Mouse (Mus musculus) hindbrain, embryonic 14.5 days (tissue): ENCODE measurements around the gene Gmppb. TPM values are rescaled to one million over a fixed set of nuclear protein-coding genes. Genes with fewer than 3 reads are reported as not detected.
"Not testable (repeated sequence)": the region's sequence is repeated elsewhere in the genome, so short reads cannot be mapped to it uniquely, and the experiment has no call there.

Experiments
- ATAC-seq: fragments of 200-750 bp; cut with Nextera tagmentation; 2 replicates; pipeline ENCODE4 v1.8.0; 2017; ENCODE audit warnings: moderate number of reproducible peaks, mild to moderate bottlenecking, moderate TSS enrichment, moderate library complexity; ENCODE audit not compliant: low FRiP score
- DNase-seq: peaks from one replicate; pipeline ENCODE4 v3.0.0-alpha.2; 2015; ENCODE audit warnings: low spot score
- H3K27ac ChIP-seq: fragments of 300-500 bp; sonication (generic); 2 replicates; pipeline ENCODE4 v1.5.1; 2014; ENCODE audit warnings: mild to moderate bottlenecking, moderate library complexity
- H3K27me3 ChIP-seq: fragments of 300-500 bp; sonication (generic); 2 replicates; pipeline ENCODE4 v1.6.1; 2014; ENCODE audit warnings: mild to moderate bottlenecking, low read length, mixed read lengths; ENCODE audit not compliant: control insufficient read depth, insufficient read depth
- H3K36me3 ChIP-seq: fragments of 300-500 bp; sonication (generic); replicated peaks from 2 replicates; pipeline ENCODE4 v1.6.1; 2014; ENCODE audit not compliant: control insufficient read depth, insufficient read depth
- H3K4me1 ChIP-seq: fragments of 300-500 bp; sonication (generic); replicated peaks from 2 replicates; pipeline ENCODE4 v1.6.1; 2014; ENCODE audit warnings: antibody characterized with exemption, low read length, mixed read lengths; ENCODE audit not compliant: control insufficient read depth, insufficient read depth
- H3K4me2 ChIP-seq: fragments of 300-500 bp; sonication (generic); replicated peaks from 2 replicates; pipeline ENCODE4 v1.6.1; 2014; ENCODE audit warnings: mild to moderate bottlenecking, moderate library complexity
- H3K4me3 ChIP-seq: fragments of 300-500 bp; sonication (generic); replicated peaks from 2 replicates; pipeline ENCODE4 v1.5.1; 2014; ENCODE audit warnings: mild to moderate bottlenecking, low read length
- H3K9ac ChIP-seq: fragments of 300-500 bp; sonication (generic); 2 replicates; pipeline ENCODE4 v1.6.1; 2014
- H3K9me3 ChIP-seq: fragments of 300-500 bp; sonication (generic); 2 replicates; pipeline ENCODE4 v1.6.1; 2016; ENCODE audit warnings: low read length; ENCODE audit not compliant: control insufficient read depth
- WGBS: fragments of 180-500 bp; shearing (Covaris S2); extraction: QIAGEN DNeasy Blood & Tissue Kit; methylation state at CpG from one replicate; pipeline ENCODE4 v1.1.7; 2014; 5-methylcytosine and 5-hydroxymethylcytosine counted together
- polyA plus RNA-seq: library from polyadenylated mRNA; unstranded; fragments of >200 nt; fragmentation: Nextera tagmentation; extraction: Ambion mirVana; gene quantifications from 2 replicates; pipeline ENCODE4 v1.2.1, GENCODE M21; 2014

The Gmppb gene
- polyA plus RNA-seq, result 17.7 and 18.2 TPM in 2 replicates

DNA sequence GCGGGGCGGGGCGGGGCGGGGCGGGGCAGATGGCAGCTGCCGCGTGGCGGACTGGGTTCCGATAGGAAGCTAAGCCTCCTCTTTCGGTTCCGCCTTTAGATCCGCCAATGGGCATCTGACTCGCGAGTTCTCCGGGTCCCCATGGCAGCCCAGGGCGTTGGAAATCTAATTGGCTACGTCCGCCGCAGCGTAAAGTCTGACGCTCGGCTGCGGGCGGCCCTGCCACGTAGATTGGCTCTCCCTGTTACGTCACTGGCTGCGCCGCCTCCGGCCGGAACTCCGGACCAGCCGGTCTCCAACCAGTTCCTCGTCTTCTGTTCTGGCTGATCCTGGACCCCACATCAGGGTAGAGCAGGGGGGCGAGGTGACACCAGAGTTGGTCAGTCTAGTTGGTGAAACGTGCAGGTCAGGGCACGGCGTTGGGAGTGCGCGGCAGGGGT is at the start of gene Gmppb:
Gmppb (plus strand) TSS at position 227 of the 440 bp plus-strand sequence.
- H3K4me3 ChIP-seq, result peak within 1 kb of the TSS; percentile 57
- peaks cover 13% of the 10 kb centered on the region for H3K4me1 ChIP-seq
- peak within 1 kb of the TSS; percentile 68 for H3K27ac ChIP-seq
- peak within 1 kb of the TSS; percentile 80 for H3K4me2 ChIP-seq
- no peaks in the 10 kb centered on the region for H3K27me3 ChIP-seq
- H3K36me3 ChIP-seq, result peaks cover 51% of the 10 kb centered on the region
- peak within 1 kb of the TSS; percentile 72 for H3K9ac ChIP-seq
- ATAC-seq (peak; percentile 96), DNase-seq (peak; percentile 98)
- H3K9me3 ChIP-seq, result no peaks in the 10 kb centered on the region
- WGBS, result under 1% methylated on average over 39 of the region's 39 CpGs

DNA sequence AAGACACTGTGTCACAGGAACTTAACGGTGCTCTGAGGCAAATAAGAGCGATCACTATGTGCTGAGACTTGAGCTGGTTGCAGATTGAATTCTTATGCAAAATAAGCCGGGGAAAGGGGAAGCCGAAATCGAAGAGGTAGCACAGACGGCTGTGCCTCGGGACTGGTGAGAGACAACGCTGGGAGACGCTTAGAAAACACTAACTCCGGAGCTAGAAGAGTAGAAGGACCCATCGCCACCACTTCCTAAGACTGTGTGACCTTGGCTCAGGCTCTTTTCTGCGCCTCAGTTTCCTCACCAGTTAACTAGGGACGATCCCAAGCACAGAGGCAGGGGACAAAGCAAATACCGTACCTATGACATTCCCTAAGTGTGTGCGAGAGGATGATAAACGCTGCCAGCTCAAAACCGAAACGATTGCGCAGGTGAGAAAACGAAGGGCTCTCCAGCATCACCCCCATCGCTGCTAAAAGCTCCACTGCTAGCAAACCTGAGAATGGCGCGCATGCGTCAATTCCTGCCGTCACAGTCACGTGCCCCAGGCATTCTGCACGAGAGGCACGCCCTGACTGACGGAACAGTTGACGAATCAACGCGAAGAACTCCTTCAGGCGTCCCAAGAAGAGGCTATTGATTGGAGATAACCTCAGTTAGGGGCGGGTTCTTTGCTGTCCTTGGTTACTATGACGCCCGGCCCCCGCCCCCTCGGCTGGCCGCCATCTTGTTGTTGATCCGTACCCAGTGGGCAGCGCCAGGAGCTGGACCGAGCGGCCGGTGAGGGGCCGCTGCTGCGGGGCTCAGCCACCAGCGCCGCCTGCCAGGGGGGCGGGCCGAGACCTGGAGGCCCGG is 46.9 kb upstream of the Gmppb start, which contains the start of gene Ip6k1:
Ip6k1 (plus strand) TSS at position 580 of the 849 bp plus-strand sequence.
- Histone ChIP-seq H3K36me3 (no peaks in the 10 kb centered on the region), H3K27ac (peak within 1 kb of the TSS; percentile 97), H3K4me1 (peaks cover 18% of the 10 kb centered on the region), H3K4me2 (peak within 1 kb of the TSS; percentile 78), H3K27me3 (no peaks in the 10 kb centered on the region), H3K9me3 (no peaks in the 10 kb centered on the region), H3K4me3 (peak within 1 kb of the TSS; percentile 97), H3K9ac (peak within 1 kb of the TSS; percentile 95)
- WGBS, result under 1% methylated on average over 51 of the region's 51 CpGs
- ATAC-seq (peak; percentile 99), DNase-seq (peak; percentile 100)

DNA sequence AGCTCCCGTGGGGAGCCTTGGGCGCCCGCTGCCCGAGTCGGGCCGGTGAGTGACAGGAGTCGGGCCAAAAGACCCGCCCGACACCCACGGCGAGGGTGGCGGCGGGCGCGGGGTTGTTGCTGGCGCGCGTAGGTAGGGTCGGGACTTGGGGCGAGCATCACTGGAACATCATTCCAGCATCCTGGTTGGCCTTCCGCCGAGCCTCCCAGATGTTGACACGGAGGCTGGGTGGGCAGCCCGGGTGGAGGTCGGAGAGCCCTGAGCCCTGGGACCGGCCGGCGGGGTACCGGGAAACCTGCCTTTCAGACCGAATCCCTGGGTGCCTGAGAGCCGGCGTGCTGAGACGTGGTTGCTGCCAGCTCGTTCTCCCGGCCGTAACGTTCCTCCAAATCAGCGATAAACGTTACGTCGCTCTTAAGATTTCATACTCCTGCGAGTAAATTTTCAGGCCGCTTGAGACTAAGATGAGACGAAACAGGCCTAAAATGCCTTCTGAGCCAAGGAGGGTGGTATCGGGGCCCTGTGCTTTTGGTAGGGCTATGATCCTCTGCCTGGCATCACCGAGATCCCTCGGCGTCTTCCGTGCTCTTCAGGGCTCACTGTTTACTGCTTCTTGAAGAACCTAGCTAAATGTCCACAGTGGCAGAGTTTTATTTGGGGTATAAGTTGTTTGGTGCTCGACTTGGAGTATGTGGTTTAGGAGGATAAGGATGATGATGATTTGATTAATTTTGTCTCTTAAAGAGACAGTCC is 46.1 kb upstream of the Gmppb start:
- peak overlapping the region; percentile 95 for H3K9ac ChIP-seq
- H3K36me3 ChIP-seq, result no peaks in the 10 kb centered on the region
- no peaks in the 10 kb centered on the region for H3K9me3 ChIP-seq
- DNase-seq (no peak), ATAC-seq (peak; percentile 66)
- H3K27me3 ChIP-seq, result no peaks in the 10 kb centered on the region
- peak overlapping the region; percentile 97 for H3K4me3 ChIP-seq
- under 1% methylated on average over 49 of the region's 50 CpGs for WGBS
- peak overlapping the region; percentile 97 for H3K27ac ChIP-seq
- peak overlapping the region; percentile 62 for H3K4me2 ChIP-seq
- H3K4me1 ChIP-seq, result peaks cover 18% of the 10 kb centered on the region

DNA sequence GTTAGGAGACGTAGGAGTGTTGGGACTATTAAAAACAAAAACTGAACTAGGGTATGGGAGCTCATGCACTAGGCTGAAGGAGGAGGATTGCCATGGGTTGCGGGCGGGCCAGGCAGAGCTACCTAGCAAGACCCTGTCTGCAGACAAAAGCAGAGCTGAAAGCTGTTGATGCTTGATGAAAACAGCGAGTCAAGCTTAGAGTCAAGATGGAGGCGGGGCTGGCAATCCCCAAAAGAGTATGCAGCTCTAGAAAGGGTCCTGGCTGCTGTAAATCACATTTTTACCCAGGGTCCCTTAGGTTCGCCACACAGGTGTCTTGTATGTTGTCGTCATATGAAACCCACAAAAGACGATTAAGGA is 45.5 kb upstream of the Gmppb start:
- Histone ChIP-seq H3K4me3 (peak overlapping the region; percentile 97), H3K36me3 (no peaks in the 10 kb centered on the region), H3K4me1 (peaks cover 18% of the 10 kb centered on the region), H3K4me2 (peak overlapping the region; percentile 62), H3K27ac (peak overlapping the region; percentile 97), H3K27me3 (no peaks in the 10 kb centered on the region), H3K9ac (peak overlapping the region; percentile 95), H3K9me3 (no peaks in the 10 kb centered on the region)
- 14% methylated on average over 8 of the region's 8 CpGs for WGBS
- no peak for ATAC-seq
- DNase-seq, result peak; percentile 54

- ATAC-seq, result no peak
- H3K27me3 ChIP-seq, result no peaks in the 10 kb centered on the region
- H3K9me3 ChIP-seq, result no peaks in the 10 kb centered on the region
- H3K4me1 ChIP-seq, result peaks cover 18% of the 10 kb centered on the region
- H3K9ac ChIP-seq, result no peak overlapping the region
- no peak overlapping the region for H3K4me2 ChIP-seq
- no peak for DNase-seq
- 86% methylated on average over 5 of the region's 5 CpGs for WGBS
- H3K4me3 ChIP-seq, result no peak overlapping the region
- peaks cover 5% of the 10 kb centered on the region; the same call in 1 of the 2 replicates for H3K36me3 ChIP-seq
- H3K27ac ChIP-seq, result no peak overlapping the region
Measured at GRCm38 (mm10) chr9:108008041-108008440, 41.0 kb upstream of the Gmppb start.

DNA sequence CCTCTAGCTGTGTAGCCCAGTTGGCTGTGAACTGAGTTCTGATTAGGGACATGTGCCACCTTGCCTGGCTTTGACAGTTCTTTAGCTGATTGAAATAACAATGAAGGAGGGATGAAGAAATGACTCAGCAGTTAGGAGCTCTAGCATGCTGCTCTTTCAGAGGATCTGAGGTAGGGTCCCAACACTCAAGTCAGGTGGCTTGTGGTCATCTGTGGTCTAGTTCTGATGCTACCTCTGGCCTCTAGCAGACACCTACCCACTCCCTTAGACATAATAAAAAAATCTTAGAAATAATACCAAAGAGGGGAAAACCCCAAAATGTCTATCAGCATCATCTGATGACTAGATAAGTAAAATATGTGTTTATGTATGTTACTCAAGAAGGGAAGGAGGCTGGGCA is 38.7 kb upstream of the Gmppb start:
- Histone ChIP-seq H3K27ac (no peak overlapping the region), H3K36me3 (peaks cover 14% of the 10 kb centered on the region; the same call in 1 of the 2 replicates), H3K9me3 (no peaks in the 10 kb centered on the region), H3K9ac (no peak overlapping the region), H3K4me1 (peaks cover 5% of the 10 kb centered on the region; the same call in 1 of the 2 replicates), H3K27me3 (no peaks in the 10 kb centered on the region), H3K4me3 (no peak overlapping the region), H3K4me2 (no peak overlapping the region)
- DNase-seq, result no peak
- no peak for ATAC-seq

GRCm38 (mm10) chr9:108013577-108013976 is 35.5 kb upstream of the Gmppb start:
- H3K36me3 ChIP-seq, result peaks cover 23% of the 10 kb centered on the region
- H3K9ac ChIP-seq, DNase-seq, H3K4me1 ChIP-seq, H3K27me3 ChIP-seq, H3K27ac ChIP-seq, ATAC-seq, H3K4me2 ChIP-seq, H3K9me3 ChIP-seq, H3K4me3 ChIP-seq: not testable (repeated sequence)
- 100% methylated on average over 2 of the region's 2 CpGs for WGBS

DNA sequence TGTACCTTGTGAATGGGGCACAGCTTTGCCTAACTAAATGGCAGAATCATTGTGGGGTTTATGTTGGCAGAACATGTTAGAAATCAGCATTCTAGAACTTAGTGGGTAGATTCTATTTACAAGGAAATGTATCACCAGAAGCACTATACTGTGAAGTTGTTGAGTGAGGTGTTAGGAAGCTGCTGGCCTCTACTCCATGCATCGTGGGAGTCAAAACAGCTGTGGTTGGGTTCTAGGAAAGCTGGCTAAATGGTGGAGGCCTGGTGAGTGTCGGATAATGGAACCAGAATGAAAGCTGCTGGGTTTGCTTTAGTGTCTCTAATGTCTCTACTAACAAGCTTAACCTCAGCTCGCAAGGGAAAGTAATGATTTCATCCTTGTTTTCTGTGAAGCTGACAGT is 31.9 kb upstream of the Gmppb start:
- no peak overlapping the region for H3K27ac ChIP-seq
- H3K27me3 ChIP-seq, result no peaks in the 10 kb centered on the region
- H3K4me1 ChIP-seq, result no peaks in the 10 kb centered on the region
- no peak for ATAC-seq
- DNase-seq, result no peak
- no peaks in the 10 kb centered on the region for H3K9me3 ChIP-seq
- no peak overlapping the region for H3K4me2 ChIP-seq
- no peak overlapping the region for H3K9ac ChIP-seq
- H3K4me3 ChIP-seq, result no peak overlapping the region
- 89% methylated on average over 3 of the region's 3 CpGs for WGBS
- H3K36me3 ChIP-seq, result peaks cover 23% of the 10 kb centered on the region

- H3K4me2 ChIP-seq, result no peak overlapping the region
- H3K4me3 ChIP-seq, result no peak overlapping the region
- ATAC-seq (no peak), DNase-seq (no peak)
- 100% methylated on average over 1 of the region's 1 CpGs for WGBS
- H3K36me3 ChIP-seq, result peaks cover 25% of the 10 kb centered on the region
- no peaks in the 10 kb centered on the region for H3K27me3 ChIP-seq
- no peaks in the 10 kb centered on the region for H3K4me1 ChIP-seq
- H3K9ac ChIP-seq, result no peak overlapping the region
- H3K9me3 ChIP-seq, result no peaks in the 10 kb centered on the region
- no peak overlapping the region for H3K27ac ChIP-seq
Measured at GRCm38 (mm10) chr9:108020741-108021140, 28.3 kb upstream of the Gmppb start.
